Mouse (Mus musculus): ENCODE results near the gene Bad. TPM values are rescaled to one million over a fixed set of nuclear protein-coding genes. Genes with fewer than 3 reads are reported as not detected.
"Not testable (repeated sequence)": the region's sequence is repeated elsewhere in the genome, so short reads cannot be mapped to it uniquely, and the experiment has no call there.

The Bad gene
- polyA plus RNA-seq, 1 experiment from 2014 or later, result 59.2 TPM

- Histone ChIP-seq H3K9me3 (replicated peaks; ENCODE audit: control insufficient read depth, low read length) (no peaks in the 10 kb centered on the region), H3K27ac (ENCODE audit: low read length) (no peak overlapping the region), H3K36me3 (ENCODE audit: control insufficient read depth, insufficient read depth) (peaks cover 12% of the 10 kb centered on the region), H3K27me3 (ENCODE audit: control insufficient read depth, insufficient read depth, low read length) (no peaks in the 10 kb centered on the region), H3K4me3 (ENCODE audit: low read length) (no peak overlapping the region), H3K4me2 (ENCODE audit: low read depth, low read length) (no peak overlapping the region), H3K9ac (ENCODE audit: low read length) (no peak overlapping the region), H3K4me1 (ENCODE audit: control insufficient read depth, insufficient read depth, low read length) (peaks cover 19% of the 10 kb centered on the region)
- ATAC-seq (replicated peaks; ENCODE audit: extremely low read depth, insufficient read depth, low FRiP score), result no peak
- 76% methylated on average over 3 of the region's 3 CpGs for WGBS
Observed at GRCm38 (mm10) chr19:6906199-6906598, 35.5 kb upstream of the Bad start.

GRCm38 (mm10) chr19:6907094-6907493 lies 34.6 kb upstream of the Bad start:
- 88% methylated on average over 8 of the region's 8 CpGs for WGBS
- no peak for ATAC-seq (replicated peaks; ENCODE audit: extremely low read depth, insufficient read depth, low FRiP score)

GRCm38 (mm10) chr19:6907811-6908540 lies 33.7 kb upstream of the Bad start:
- WGBS, result 82% methylated on average over 7 of the region's 7 CpGs
- Histone ChIP-seq H3K36me3 (ENCODE audit: control insufficient read depth, insufficient read depth) (peaks cover 29% of the 10 kb centered on the region), H3K4me3 (ENCODE audit: low read length) (peak overlapping the region; percentile 69), H3K9me3 (replicated peaks; ENCODE audit: control insufficient read depth, low read length) (no peaks in the 10 kb centered on the region), H3K4me1 (ENCODE audit: control insufficient read depth, insufficient read depth, low read length) (peaks cover 21% of the 10 kb centered on the region), H3K4me2 (ENCODE audit: low read depth, low read length) (peak overlapping the region; percentile 76), H3K9ac (ENCODE audit: low read length) (peak overlapping the region; percentile 85), H3K27me3 (ENCODE audit: control insufficient read depth, insufficient read depth, low read length) (no peaks in the 10 kb centered on the region), H3K27ac (ENCODE audit: low read length) (no peak overlapping the region)
- ATAC-seq (replicated peaks; ENCODE audit: extremely low read depth, insufficient read depth, low FRiP score), result no peak

More at GRCm38 (mm10) chr19:6907094-6907493, 34.6 kb upstream of the Bad start:
- H3K27me3 ChIP-seq (ENCODE audit: control insufficient read depth, insufficient read depth, low read length), result no peaks in the 10 kb centered on the region
- no peak overlapping the region for H3K27ac ChIP-seq (ENCODE audit: low read length)
- no peak overlapping the region for H3K9ac ChIP-seq (ENCODE audit: low read length)
- no peaks in the 10 kb centered on the region for H3K9me3 ChIP-seq (replicated peaks; ENCODE audit: control insufficient read depth, low read length)
- no peak overlapping the region for H3K4me2 ChIP-seq (ENCODE audit: low read depth, low read length)
- H3K4me1 ChIP-seq (ENCODE audit: control insufficient read depth, insufficient read depth, low read length), result peaks cover 21% of the 10 kb centered on the region
- no peak overlapping the region for H3K4me3 ChIP-seq (ENCODE audit: low read length)
- peaks cover 21% of the 10 kb centered on the region for H3K36me3 ChIP-seq (ENCODE audit: control insufficient read depth, insufficient read depth)

GRCm38 (mm10) chr19:6909021-6909420 lies 32.6 kb upstream of the Bad start:
- Histone ChIP-seq H3K4me1 (ENCODE audit: control insufficient read depth, insufficient read depth, low read length) (peaks cover 21% of the 10 kb centered on the region), H3K4me3 (ENCODE audit: low read length) (peak overlapping the region; percentile 69), H3K9me3 (replicated peaks; ENCODE audit: control insufficient read depth, low read length) (no peaks in the 10 kb centered on the region), H3K27ac (ENCODE audit: low read length) (peak overlapping the region; percentile 100), H3K36me3 (ENCODE audit: control insufficient read depth, insufficient read depth) (peaks cover 39% of the 10 kb centered on the region), H3K9ac (ENCODE audit: low read length) (peak overlapping the region; percentile 85), H3K4me2 (ENCODE audit: low read depth, low read length) (peak overlapping the region; percentile 76), H3K27me3 (ENCODE audit: control insufficient read depth, insufficient read depth, low read length) (no peaks in the 10 kb centered on the region)
- 6% methylated on average over 11 of the region's 11 CpGs for WGBS
- 0 out of 2 replicates have a peak, but pooled peaks have one; percentile 0 for ATAC-seq (replicated peaks; ENCODE audit: extremely low read depth, insufficient read depth, low FRiP score)

GRCm38 (mm10) chr19:6909507-6910289 lies 32.0 kb upstream of the Bad start, which contains the start of the genes Trmt112 and Prdx5:
TSS of gene Trmt112 (plus strand) at chr19:6909698.
TSS of gene Prdx5 (minus strand) at chr19:6910106.
- H3K4me2 ChIP-seq (ENCODE audit: low read depth, low read length), result peak within 1 kb of the TSS; percentile 76
- H3K4me3 ChIP-seq (ENCODE audit: low read length), result peak within 1 kb of the TSS; percentile 69
- H3K9ac ChIP-seq (ENCODE audit: low read length), result peak within 1 kb of the TSS; percentile 85
- H3K9me3 ChIP-seq (replicated peaks; ENCODE audit: control insufficient read depth, low read length), result no peaks in the 10 kb centered on the region
- no peaks in the 10 kb centered on the region for H3K27me3 ChIP-seq (ENCODE audit: control insufficient read depth, insufficient read depth, low read length)
- peak within 1 kb of the TSS; percentile 100 for H3K27ac ChIP-seq (ENCODE audit: low read length)
- under 1% methylated on average over 65 of the region's 65 CpGs for WGBS
- ATAC-seq (replicated peaks; ENCODE audit: extremely low read depth, insufficient read depth, low FRiP score), result peak; percentile 90
- H3K4me1 ChIP-seq (ENCODE audit: control insufficient read depth, insufficient read depth, low read length), result peaks cover 21% of the 10 kb centered on the region
- H3K36me3 ChIP-seq (ENCODE audit: control insufficient read depth, insufficient read depth), result peaks cover 39% of the 10 kb centered on the region

- Histone ChIP-seq H3K4me2 (ENCODE audit: low read depth, low read length) (peak overlapping the region; percentile 76), H3K36me3 (ENCODE audit: control insufficient read depth, insufficient read depth) (peaks cover 39% of the 10 kb centered on the region), H3K27ac (ENCODE audit: low read length) (peak overlapping the region; percentile 100), H3K4me3 (ENCODE audit: low read length) (peak overlapping the region; percentile 69), H3K4me1 (ENCODE audit: control insufficient read depth, insufficient read depth, low read length) (peaks cover 21% of the 10 kb centered on the region), H3K9ac (ENCODE audit: low read length) (peak overlapping the region; percentile 85)
- not testable (repeated sequence) for H3K27me3 ChIP-seq (ENCODE audit: control insufficient read depth, insufficient read depth, low read length); H3K9me3 ChIP-seq (replicated peaks; ENCODE audit: control insufficient read depth, low read length)
- ATAC-seq (replicated peaks; ENCODE audit: extremely low read depth, insufficient read depth, low FRiP score), result peak; percentile 21
- under 1% methylated on average over 30 of the region's 30 CpGs for WGBS
Observed at GRCm38 (mm10) chr19:6910306-6910705, 31.4 kb upstream of the Bad start.

- no peaks in the 10 kb centered on the region for H3K9me3 ChIP-seq (replicated peaks; ENCODE audit: control insufficient read depth, low read length)
- WGBS, result 83% methylated on average over 19 of the region's 19 CpGs
- no peak for ATAC-seq (replicated peaks; ENCODE audit: extremely low read depth, insufficient read depth, low FRiP score)
- H3K27me3 ChIP-seq (ENCODE audit: control insufficient read depth, insufficient read depth, low read length), result no peaks in the 10 kb centered on the region
- H3K4me1 ChIP-seq (ENCODE audit: control insufficient read depth, insufficient read depth, low read length), result peaks cover 21% of the 10 kb centered on the region
- no peak overlapping the region; the same call in 1 of the 2 replicates for H3K4me3 ChIP-seq (ENCODE audit: low read length)
- 0 out of 2 replicates have a peak overlapping the region, but pooled peaks have one; percentile 0 for H3K27ac ChIP-seq (ENCODE audit: low read length)
- peak overlapping the region; percentile 76 for H3K4me2 ChIP-seq (ENCODE audit: low read depth, low read length)
- H3K9ac ChIP-seq (ENCODE audit: low read length), result peak overlapping the region; percentile 0; the same call in 1 of the 2 replicates
- H3K36me3 ChIP-seq (ENCODE audit: control insufficient read depth, insufficient read depth), result peaks cover 36% of the 10 kb centered on the region
Observed at GRCm38 (mm10) chr19:6911101-6912074, 30.3 kb upstream of the Bad start.

GRCm38 (mm10) chr19:6912205-6912970 lies 29.3 kb upstream of the Bad start:
- peaks cover 28% of the 10 kb centered on the region for H3K36me3 ChIP-seq (ENCODE audit: control insufficient read depth, insufficient read depth)
- WGBS, result 90% methylated on average over 15 of the region's 15 CpGs
- no peaks in the 10 kb centered on the region for H3K9me3 ChIP-seq (replicated peaks; ENCODE audit: control insufficient read depth, low read length)
- no peak overlapping the region for H3K4me3 ChIP-seq (ENCODE audit: low read length)
- H3K4me2 ChIP-seq (ENCODE audit: low read depth, low read length), result no peak overlapping the region
- no peaks in the 10 kb centered on the region for H3K27me3 ChIP-seq (ENCODE audit: control insufficient read depth, insufficient read depth, low read length)
- no peak for ATAC-seq (replicated peaks; ENCODE audit: extremely low read depth, insufficient read depth, low FRiP score)
- H3K9ac ChIP-seq (ENCODE audit: low read length), result no peak overlapping the region
- H3K27ac ChIP-seq (ENCODE audit: low read length), result no peak overlapping the region
- H3K4me1 ChIP-seq (ENCODE audit: control insufficient read depth, insufficient read depth, low read length), result peaks cover 21% of the 10 kb centered on the region
